Mouse (Mus musculus) liver, embryonic 11.5 days (tissue): ENCODE measurements at regions not wholly inside any gene's neighbourhood (a gene's known extent, or its start where the extent isn't known, plus 50 kb on each side); places are given as distances from the start of the nearest gene placed in this dataset.

Experiments
- ATAC-seq: fragments of 200-750 bp; cut with Nextera tagmentation; replicated peaks from 2 replicates; pipeline ENCODE4 v1.8.0; 2017; ENCODE audit warnings: moderate number of reproducible peaks, mild to moderate bottlenecking, moderate TSS enrichment, moderate library complexity; ENCODE audit not compliant: low FRiP score
- DNase-seq: peaks from one replicate; pipeline ENCODE4 v3.0.0-alpha.2; 2017; ENCODE audit warnings: low spot score
- H3K27ac ChIP-seq: fragments of 300-500 bp; sonication (generic); 2 replicates; pipeline ENCODE4 v1.5.1; 2014; ENCODE audit warnings: mild to moderate bottlenecking, low read depth, low read length, control low read depth
- H3K27me3 ChIP-seq: fragments of 300-500 bp; sonication (generic); replicated peaks from 2 replicates; pipeline ENCODE4 v1.6.1; 2014; ENCODE audit warnings: low read length, mixed read lengths; ENCODE audit not compliant: control insufficient read depth, insufficient read depth
- H3K36me3 ChIP-seq: fragments of 300-500 bp; sonication (generic); 2 replicates; pipeline ENCODE4 v1.6.1; 2014; ENCODE audit warnings: mild to moderate bottlenecking, low read length, moderate library complexity, mixed read lengths; ENCODE audit not compliant: control insufficient read depth, insufficient read depth
- H3K4me1 ChIP-seq: fragments of 300-500 bp; sonication (generic); replicated peaks from 2 replicates; pipeline ENCODE4 v1.6.1; 2014; ENCODE audit warnings: low read length, mixed read lengths; ENCODE audit not compliant: control insufficient read depth, insufficient read depth
- H3K4me2 ChIP-seq: fragments of 300-500 bp; sonication (generic); 2 replicates; pipeline ENCODE4 v1.6.1; 2014; ENCODE audit warnings: mild to moderate bottlenecking, control low read depth, moderate library complexity
- H3K4me3 ChIP-seq: fragments of 300-500 bp; sonication (generic); 2 replicates; pipeline ENCODE4 v1.5.1; 2014; ENCODE audit warnings: low read depth, low read length, control low read depth
- H3K9ac ChIP-seq: fragments of 300-500 bp; sonication (generic); 2 replicates; pipeline ENCODE4 v1.6.1; 2014; ENCODE audit warnings: low read depth, low read length, control low read depth
- H3K9me3 ChIP-seq: fragments of 300-500 bp; sonication (generic); 2 replicates; pipeline ENCODE4 v1.6.1; 2016; ENCODE audit warnings: low read length, inconsistent platforms, mixed read lengths; ENCODE audit not compliant: control insufficient read depth
- WGBS: fragments of 180-500 bp; shearing (Covaris S2); extraction: QIAGEN DNeasy Blood & Tissue Kit; methylation state at CpG from one replicate; pipeline ENCODE4 v1.1.7; 2014; 5-methylcytosine and 5-hydroxymethylcytosine counted together

DNA sequence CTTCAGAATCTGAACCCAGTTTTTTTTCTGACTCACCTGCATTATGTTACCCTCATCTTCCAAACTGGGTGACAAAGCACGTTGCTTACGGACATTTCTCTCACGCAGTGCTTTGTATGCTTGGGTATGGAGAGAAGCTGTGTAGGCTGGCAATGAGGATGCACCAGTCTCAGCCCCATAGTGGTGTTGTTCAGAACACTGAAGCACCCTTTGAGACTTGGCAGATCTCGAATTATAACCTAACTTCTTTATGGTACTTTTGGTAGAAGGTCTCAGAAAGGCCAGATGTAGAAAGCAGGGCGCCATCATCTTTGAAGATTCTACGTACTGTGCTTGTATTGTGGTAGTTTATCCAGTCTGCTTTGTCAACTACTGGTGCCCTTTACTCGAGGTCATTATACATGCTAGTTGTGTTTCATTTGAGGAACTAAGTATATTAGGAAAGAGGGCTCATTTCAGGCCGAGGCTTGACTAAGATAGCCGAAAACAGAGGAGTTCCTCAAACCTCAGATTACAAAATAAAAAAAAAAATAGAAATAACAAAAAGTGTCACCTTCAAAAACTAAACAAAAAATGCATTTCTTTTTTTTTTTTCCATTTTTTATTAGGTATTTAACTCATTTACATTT is 85.7 kb downstream of the Rgs2 start:
- no peaks in the 10 kb centered on the region for H3K4me1 ChIP-seq
- 70% methylated on average over 9 of the region's 9 CpGs for WGBS
- H3K36me3 ChIP-seq: no peaks in the 10 kb centered on the region
- H3K27ac ChIP-seq: no peak overlapping the region
- H3K4me2 ChIP-seq: no peak overlapping the region
- no peak overlapping the region for H3K9ac ChIP-seq
- no peak overlapping the region for H3K4me3 ChIP-seq
- H3K9me3 ChIP-seq: no peaks in the 10 kb centered on the region
- H3K27me3 ChIP-seq: no peaks in the 10 kb centered on the region
- DNase-seq: no peak
- ATAC-seq: no peak

DNA sequence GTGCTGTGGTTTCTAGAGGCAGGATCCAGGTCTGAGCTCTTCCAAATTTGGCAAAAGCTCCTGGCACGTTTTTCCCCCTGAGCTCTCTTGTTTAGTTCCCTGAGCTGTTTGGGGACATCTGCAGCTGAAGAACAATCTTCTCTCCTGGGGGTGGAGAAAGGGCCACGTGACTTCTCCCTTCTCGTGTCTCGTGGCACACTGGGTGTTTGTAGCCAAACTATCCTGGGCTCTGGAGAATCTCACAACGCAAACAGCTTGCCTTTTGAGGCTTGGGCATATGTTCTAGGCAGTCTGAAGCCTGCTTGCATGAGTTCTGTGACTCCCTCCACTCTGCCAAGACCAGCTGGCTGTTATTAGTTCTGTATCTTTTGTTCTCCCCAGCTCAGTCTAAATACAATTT is 86.3 kb downstream of the Rgs2 start:
- 44% methylated on average over 5 of the region's 5 CpGs for WGBS
- H3K9ac ChIP-seq: no peak overlapping the region
- H3K4me1 ChIP-seq: no peaks in the 10 kb centered on the region
- DNase-seq: no peak
- no peak overlapping the region for H3K4me3 ChIP-seq
- H3K9me3 ChIP-seq: no peaks in the 10 kb centered on the region
- no peak overlapping the region; the same call in 1 of the 2 replicates for H3K27ac ChIP-seq
- no peaks in the 10 kb centered on the region for H3K36me3 ChIP-seq
- H3K27me3 ChIP-seq: no peaks in the 10 kb centered on the region
- H3K4me2 ChIP-seq: no peak overlapping the region
- no peak for ATAC-seq

- H3K9ac ChIP-seq: no peak overlapping the region
- no peaks in the 10 kb centered on the region for H3K9me3 ChIP-seq
- no peaks in the 10 kb centered on the region for H3K4me1 ChIP-seq
- WGBS: 41% methylated on average over 9 of the region's 9 CpGs
- no peaks in the 10 kb centered on the region for H3K27me3 ChIP-seq
- no peak overlapping the region for H3K4me2 ChIP-seq
- DNase-seq: no peak
- ATAC-seq: no peak; the same call in 1 of the 2 replicates
- no peak overlapping the region for H3K4me3 ChIP-seq
- H3K27ac ChIP-seq: peak overlapping the region; percentile 25; the same call in 1 of the 2 replicates
- H3K36me3 ChIP-seq: no peaks in the 10 kb centered on the region
Measured at GRCm38 (mm10) chr1:143916587-143916986, 87.4 kb downstream of the Rgs2 start.

DNA sequence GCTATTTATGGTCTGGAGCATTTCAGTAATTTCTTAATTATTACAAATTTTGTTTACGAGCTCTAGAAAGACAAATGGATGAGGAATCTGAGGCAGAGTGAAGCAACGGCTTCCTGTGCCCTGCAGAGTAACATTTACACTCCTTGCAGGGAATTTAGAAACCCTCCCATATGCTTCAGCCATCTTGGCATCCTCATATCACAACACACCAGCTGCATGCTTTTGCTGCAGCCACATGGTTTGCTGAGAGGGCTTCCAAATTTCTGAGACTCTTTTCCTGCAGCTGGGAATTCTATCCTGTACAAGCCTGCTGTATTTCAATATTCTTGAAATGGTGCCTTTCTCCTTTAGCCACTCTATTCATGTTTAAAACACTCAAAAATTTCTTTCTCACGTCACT is 91.4 kb downstream of the Rgs2 start:
- H3K27ac ChIP-seq: no peak overlapping the region
- no peak for ATAC-seq
- WGBS: 70% methylated on average over 3 of the region's 3 CpGs
- DNase-seq: no peak
- no peaks in the 10 kb centered on the region for H3K4me1 ChIP-seq
- H3K27me3 ChIP-seq: no peaks in the 10 kb centered on the region
- no peak overlapping the region for H3K4me3 ChIP-seq
- H3K36me3 ChIP-seq: no peaks in the 10 kb centered on the region
- no peaks in the 10 kb centered on the region for H3K9me3 ChIP-seq
- H3K4me2 ChIP-seq: no peak overlapping the region
- H3K9ac ChIP-seq: no peak overlapping the region

- Histone ChIP-seq H3K9ac (no peak overlapping the region), H3K4me2 (no peak overlapping the region), H3K27ac (no peak overlapping the region), H3K9me3 (no peaks in the 10 kb centered on the region), H3K27me3 (no peaks in the 10 kb centered on the region), H3K4me1 (no peaks in the 10 kb centered on the region), H3K4me3 (no peak overlapping the region), H3K36me3 (no peaks in the 10 kb centered on the region)
- ATAC-seq (no peak), DNase-seq (no peak)
- WGBS: 65% methylated on average over 3 of the region's 3 CpGs
Measured at GRCm38 (mm10) chr1:143911230-143911629, 92.7 kb downstream of the Rgs2 start.

- H3K36me3 ChIP-seq: no peaks in the 10 kb centered on the region
- no peaks in the 10 kb centered on the region for H3K9me3 ChIP-seq
- no peak overlapping the region for H3K27ac ChIP-seq
- no peak for ATAC-seq
- no peak overlapping the region for H3K4me2 ChIP-seq
- H3K9ac ChIP-seq: no peak overlapping the region
- DNase-seq: no peak
- no peaks in the 10 kb centered on the region for H3K4me1 ChIP-seq
- H3K27me3 ChIP-seq: no peaks in the 10 kb centered on the region
- H3K4me3 ChIP-seq: no peak overlapping the region
Measured at GRCm38 (mm10) chr1:143910530-143910929, 93.4 kb downstream of the Rgs2 start.

- Histone ChIP-seq H3K4me2 (no peak overlapping the region), H3K27me3 (no peaks in the 10 kb centered on the region), H3K9ac (no peak overlapping the region), H3K27ac (no peak overlapping the region), H3K9me3 (no peaks in the 10 kb centered on the region), H3K4me1 (no peaks in the 10 kb centered on the region), H3K36me3 (no peaks in the 10 kb centered on the region), H3K4me3 (no peak overlapping the region)
- no peak for ATAC-seq
- DNase-seq: no peak
- WGBS: 53% methylated on average over 6 of the region's 6 CpGs
Measured at GRCm38 (mm10) chr1:143907312-143907711, 96.6 kb downstream of the Rgs2 start.

GRCm38 (mm10) chr1:143906881-143907280 is 97.1 kb downstream of the Rgs2 start:
- Histone ChIP-seq H3K4me2 (no peak overlapping the region), H3K9me3 (no peaks in the 10 kb centered on the region), H3K4me3 (no peak overlapping the region), H3K9ac (no peak overlapping the region), H3K27me3 (no peaks in the 10 kb centered on the region), H3K36me3 (no peaks in the 10 kb centered on the region), H3K4me1 (no peaks in the 10 kb centered on the region), H3K27ac (no peak overlapping the region)
- DNase-seq: no peak
- ATAC-seq: no peak

- Histone ChIP-seq H3K4me3 (no peak overlapping the region), H3K9me3 (no peaks in the 10 kb centered on the region), H3K27me3 (no peaks in the 10 kb centered on the region), H3K4me1 (no peaks in the 10 kb centered on the region), H3K4me2 (no peak overlapping the region), H3K27ac (no peak overlapping the region), H3K36me3 (no peaks in the 10 kb centered on the region), H3K9ac (no peak overlapping the region)
- DNase-seq (no peak), ATAC-seq (no peak)
- 85% methylated on average over 3 of the region's 3 CpGs for WGBS
Measured at GRCm38 (mm10) chr1:143903985-143904384, 100.0 kb downstream of the Rgs2 start.
